Mouse (Mus musculus) NIH3T3 (cell line): ENCODE data around the gene Atox1.
A peak's percentile ranks its signal among the peaks of the same experiment; 100 is the strongest.
"Not testable (repeated sequence)": the region's sequence is repeated elsewhere in the genome, so short reads cannot be mapped to it uniquely, and the experiment has no call there.

ENCODE experiments used
- DNase-seq: peaks from one replicate; pipeline ENCODE4 v3.0.0-alpha.2; 2012; ENCODE audit warnings: low read depth

Atox1 gene

GRCm38 (mm10) chr11:55450311-55450710, 10.7 kb downstream of the Atox1 start:
- no peak for DNase-seq

DNA sequence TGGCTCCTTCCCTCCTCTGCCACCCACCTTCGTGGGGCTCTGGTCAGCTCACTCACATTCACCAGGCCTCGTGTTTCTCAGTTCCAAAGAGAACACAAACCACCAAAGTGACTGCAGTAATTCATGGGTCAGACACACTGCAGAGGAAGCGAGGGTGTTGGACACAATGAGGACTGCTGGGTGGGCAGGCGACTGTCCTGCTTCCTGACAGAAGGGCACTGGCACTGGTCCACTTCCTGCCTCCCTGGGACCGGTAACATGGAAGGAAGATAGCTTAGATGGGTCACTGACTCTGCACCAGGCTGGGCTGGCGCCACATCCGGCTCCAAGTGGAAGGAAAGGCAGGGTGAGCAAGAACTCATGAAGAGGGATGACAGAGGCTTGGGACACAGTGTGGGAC, 11.5 kb downstream of the Atox1 start:
- DNase-seq: no peak

DNA sequence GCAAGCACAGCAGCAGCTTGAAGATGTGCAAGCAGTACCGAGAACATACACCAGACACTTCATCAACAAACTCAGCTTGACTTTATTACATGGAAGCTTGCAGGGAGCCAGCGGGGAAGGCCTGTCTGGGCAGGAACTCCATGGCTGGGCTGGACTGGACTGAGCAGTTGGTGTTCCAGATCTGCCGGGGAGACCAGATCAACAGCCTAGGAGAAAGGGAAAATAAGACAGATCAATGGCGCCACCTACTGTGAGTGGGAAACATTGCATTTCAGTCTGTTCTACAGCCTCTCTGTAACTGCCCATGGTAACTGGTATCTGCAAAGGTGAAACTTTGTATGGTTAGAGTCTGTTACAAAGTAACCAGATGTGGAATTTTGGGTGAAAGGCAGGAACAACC, 14.5 kb downstream of the Atox1 start:
- DNase-seq: peak; percentile 94

DNA sequence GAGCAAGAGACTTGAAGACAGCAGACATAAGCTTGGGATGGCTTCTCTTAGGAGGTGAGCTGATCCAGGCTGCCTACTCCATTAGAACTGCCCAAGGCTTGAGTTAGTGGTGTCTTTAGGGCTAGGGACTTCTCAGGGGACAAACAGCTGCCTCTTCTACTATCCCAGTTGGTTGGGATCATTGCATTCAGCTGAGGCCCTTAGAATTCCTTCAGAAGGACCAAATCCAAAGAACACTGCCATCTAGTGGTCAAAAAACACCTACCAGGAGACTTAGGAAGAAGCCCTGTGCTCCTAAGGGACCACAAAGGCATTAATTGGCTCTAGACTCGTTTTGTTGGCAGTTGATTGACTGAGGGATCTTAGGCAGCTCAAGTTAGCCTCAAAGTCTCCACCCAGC, 16.3 kb downstream of the Atox1 start:
- peak; percentile 93 for DNase-seq

DNA sequence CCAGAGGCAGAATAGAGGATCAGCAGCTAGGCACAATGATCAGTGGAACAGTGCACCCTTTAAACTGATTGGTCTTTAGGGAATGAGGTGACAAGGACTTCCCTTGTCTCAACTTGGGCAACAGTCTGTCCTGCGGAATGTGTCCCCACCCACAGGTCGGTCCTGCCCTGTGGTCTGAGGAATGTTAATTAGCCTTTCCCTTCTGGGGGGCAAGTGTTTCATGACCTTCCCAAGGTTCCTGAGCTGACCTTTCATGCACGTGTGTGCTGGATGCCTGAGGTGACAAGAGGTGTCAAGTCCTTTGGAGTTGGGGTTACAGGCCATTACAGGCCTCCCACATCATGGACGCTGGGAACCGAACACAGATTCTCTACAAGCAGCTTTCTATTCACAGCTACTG, 21.3 kb downstream of the Atox1 start:
- no peak for DNase-seq

- no peak for DNase-seq
Measured at GRCm38 (mm10) chr11:55438031-55438430, 23.0 kb downstream of the Atox1 start.

GRCm38 (mm10) chr11:55436089-55436488, 24.9 kb downstream of the Atox1 start:
- no peak for DNase-seq

- peak; percentile 35 for DNase-seq
Measured at GRCm38 (mm10) chr11:55432981-55433380, 28.1 kb downstream of the Atox1 start.

GRCm38 (mm10) chr11:55429973-55430372, 31.1 kb downstream of the Atox1 start:
- DNase-seq: no peak

DNA sequence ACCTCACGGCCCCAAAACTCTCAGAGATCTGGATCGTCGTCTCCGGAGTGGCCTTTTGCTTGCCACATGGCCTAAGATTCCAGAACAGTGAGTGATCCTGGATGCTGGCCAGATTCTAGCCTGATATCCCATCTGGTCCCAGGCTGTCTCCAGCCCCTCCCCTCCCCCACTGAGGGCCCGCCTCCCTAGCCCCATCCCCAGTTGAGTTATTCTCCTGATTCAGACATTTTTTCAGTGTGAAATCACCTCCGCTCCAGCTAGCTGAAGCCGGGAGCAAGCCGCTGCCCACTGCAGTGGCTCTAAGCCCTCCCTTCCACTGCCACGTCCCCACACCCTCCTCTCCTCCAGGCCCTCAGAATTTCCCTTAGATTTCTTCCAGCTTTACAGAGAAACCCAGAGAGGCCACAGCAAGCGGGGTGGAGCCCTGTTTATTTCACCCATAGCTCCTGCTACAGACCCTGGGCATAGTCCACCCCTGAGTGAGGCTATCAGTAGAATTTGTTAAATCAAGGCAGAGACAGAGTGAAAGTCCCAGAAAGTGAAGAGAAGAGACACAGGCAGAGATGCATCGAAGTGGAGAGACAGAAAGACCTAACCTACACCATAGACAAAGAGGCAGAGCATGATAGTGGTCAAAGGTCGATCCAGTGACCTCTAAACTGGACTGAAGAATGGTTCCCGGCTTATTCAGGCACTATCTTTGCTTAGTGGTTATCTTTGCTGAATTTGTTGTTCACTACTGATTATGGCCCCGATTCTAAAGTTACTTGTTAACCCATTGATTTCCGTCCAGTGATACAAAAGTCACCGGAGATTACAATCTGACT, 32.6 kb downstream of the Atox1 start:
- peak; percentile 100 for DNase-seq

DNA sequence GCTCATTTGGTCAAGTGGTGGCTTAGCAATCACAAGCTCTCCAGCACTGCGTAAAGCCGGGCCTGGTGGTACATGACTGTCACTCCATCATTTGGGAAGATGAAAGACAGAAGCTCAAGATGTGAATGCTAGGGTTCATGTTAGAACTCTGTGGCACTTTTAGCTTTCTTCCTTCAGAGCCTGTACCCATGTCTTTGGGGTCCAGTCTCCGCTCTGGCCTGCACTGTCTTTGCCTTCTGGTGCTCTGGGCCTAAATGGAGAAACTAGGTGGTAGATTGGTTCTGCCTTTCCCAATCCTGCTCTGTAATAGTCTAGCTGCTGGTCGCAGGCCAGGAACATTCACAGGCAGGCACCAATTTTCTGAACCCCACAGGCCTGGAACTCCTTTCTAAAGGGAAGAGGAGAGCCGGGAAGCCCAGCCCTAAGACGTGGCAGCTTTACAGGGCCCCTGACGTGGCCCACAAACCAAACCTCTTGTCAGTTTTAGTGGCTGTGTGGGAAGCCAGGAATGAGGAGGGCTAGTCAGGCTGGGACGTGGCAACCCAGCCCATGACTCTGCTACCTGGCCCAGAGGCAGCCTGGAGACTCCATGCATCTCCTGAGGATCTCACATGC, 36.2 kb downstream of the Atox1 start:
- DNase-seq: peak; percentile 90

- peak; percentile 61 for DNase-seq
Measured at GRCm38 (mm10) chr11:55423756-55424155, 37.3 kb downstream of the Atox1 start.

DNA sequence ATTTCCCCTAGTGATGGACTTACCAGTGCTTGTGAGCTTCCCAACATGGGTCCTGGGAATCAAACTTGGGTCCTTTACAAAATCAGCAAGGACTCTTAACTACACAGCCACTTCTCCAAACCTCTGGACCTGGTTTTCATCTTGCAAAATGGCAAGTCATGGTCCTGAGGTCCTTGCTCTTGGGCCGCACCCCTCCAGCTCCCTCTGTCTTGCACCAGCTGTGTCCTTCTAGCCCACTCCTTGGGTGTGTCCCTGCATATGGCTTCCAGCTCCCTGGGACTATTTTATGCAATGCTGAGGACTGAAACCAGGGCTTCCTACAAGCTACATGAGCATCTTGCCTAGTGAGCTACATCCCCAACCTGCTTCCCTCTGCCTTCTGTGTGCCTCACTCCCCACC, 38.1 kb downstream of the Atox1 start, which contains the start of gene Sparc:
Gene Sparc, minus strand, starts transcription at position 206 of the 400 bp plus-strand sequence.
- DNase-seq: no peak

- DNase-seq: peak; percentile 90
Measured at GRCm38 (mm10) chr11:55419678-55420307, 41.2 kb downstream of the Atox1 start.

DNA sequence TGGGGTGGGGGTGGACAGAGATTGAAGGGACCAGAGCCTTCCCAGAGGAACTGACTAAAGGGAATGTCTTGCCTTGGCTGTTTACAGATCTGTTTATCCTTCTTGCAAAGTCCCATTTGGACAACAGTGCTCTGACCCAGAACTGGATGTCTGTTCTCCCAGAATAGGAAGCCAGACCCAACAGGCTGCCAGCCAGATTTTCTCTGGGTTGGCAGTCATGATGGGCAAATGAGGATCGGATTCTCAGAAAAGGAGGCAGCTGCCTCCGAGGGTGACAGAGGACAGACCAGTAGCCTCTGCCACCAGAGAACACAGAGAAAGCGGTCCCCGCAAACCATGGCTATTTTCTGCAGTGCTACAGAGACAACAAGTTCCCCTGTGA, 41.8 kb downstream of the Atox1 start:
- peak; percentile 56 for DNase-seq

GRCm38 (mm10) chr11:55418704-55419061, 42.4 kb downstream of the Atox1 start:
- no peak for DNase-seq

DNA sequence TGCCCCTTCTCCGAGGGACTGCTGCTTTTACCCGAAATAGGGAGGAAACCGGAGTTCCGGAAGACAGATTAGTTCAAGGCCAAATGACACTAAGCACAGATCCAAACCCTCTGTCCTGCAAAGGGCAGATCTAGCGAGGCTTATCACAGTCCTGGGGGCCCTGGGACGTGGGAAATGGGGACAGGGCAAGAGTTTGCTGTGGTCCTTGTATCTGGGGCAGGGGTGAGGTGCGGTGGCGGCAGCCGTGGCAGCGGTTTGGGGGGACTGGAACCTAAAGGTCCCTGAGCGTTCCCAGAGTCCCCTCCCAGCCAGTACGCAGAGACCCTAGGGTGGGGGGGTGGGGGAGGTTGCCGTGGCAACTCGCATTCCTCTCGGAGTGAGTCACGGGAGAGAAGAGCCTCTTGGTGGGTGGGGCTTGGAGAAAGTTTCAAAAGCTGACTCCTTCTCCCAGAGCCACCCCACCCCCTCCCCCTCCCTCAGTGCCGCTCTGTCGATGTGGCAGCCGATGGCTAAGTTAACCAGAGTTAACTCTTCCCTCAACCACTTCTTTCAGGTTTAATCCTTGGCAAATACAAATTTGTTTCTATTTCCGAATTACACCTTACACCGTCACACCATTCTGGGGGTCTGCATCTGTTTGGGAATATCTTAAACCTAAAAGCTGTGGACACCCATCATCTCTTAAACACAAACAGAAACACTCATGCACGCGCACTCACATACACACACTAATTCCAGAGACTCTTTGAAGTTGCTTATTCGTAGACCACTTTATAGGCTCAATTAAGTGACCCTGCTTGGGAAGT, 42.9 kb downstream of the Atox1 start:
- DNase-seq: peak; percentile 94

- no peak for DNase-seq
Measured at GRCm38 (mm10) chr11:55416609-55417265, 44.3 kb downstream of the Atox1 start.

DNA sequence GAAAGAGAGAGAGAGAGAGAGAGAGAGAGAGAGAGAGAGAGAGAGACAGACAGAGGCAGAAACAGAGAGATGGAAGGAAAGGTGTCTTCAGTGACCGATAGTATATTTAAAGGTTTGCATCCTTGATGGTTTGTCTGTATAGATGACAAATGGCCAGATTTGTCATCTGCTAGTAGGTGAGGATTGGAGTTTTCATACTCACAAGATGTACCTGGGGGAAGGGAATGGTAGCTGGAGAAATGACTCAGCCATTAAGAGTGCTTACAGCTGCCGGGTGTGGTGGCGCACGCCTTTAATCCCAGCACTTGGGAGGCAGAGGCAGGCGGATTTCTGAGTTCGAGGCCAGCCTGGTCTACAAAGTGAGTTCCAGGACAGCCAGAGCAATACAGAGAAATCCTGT, 45.3 kb downstream of the Atox1 start:
- not testable (repeated sequence) for DNase-seq

DNA sequence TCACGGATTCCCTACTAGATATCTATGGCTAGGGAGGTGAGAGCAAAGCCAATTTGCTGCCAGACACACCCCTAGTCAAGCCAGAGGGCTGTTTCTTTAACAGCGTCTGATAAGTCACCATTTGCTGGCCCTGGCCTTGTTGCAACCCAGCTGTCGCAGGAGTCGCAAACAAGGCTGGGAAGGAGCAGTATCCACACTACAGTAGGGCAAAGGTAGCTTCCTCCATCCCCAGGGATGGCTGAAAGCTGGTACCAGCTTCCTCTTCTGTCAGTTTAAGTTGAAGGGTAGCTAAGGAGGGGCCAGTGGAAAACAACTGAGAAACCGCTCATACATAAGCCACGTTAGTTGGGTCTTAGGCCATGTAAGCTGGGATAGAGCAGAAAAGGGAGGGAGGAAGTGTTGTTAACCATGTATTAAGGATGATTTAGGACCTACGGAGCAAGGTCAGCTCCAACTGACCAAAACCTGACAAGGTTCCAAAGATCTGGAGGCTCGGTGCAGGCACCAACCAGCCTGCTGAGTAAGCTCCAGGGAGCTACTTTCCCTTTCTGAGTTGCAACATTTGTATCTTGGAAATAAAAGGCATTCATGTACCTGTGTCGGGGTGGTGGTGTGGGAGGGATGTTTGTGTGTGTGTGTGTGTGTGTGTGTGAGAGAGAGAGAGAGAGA, 45.9 kb downstream of the Atox1 start:
- peak; percentile 62 for DNase-seq

- peak; percentile 43 for DNase-seq
Measured at GRCm38 (mm10) chr11:55414314-55414713, 46.7 kb downstream of the Atox1 start.
